In the genomic region with DNA sequence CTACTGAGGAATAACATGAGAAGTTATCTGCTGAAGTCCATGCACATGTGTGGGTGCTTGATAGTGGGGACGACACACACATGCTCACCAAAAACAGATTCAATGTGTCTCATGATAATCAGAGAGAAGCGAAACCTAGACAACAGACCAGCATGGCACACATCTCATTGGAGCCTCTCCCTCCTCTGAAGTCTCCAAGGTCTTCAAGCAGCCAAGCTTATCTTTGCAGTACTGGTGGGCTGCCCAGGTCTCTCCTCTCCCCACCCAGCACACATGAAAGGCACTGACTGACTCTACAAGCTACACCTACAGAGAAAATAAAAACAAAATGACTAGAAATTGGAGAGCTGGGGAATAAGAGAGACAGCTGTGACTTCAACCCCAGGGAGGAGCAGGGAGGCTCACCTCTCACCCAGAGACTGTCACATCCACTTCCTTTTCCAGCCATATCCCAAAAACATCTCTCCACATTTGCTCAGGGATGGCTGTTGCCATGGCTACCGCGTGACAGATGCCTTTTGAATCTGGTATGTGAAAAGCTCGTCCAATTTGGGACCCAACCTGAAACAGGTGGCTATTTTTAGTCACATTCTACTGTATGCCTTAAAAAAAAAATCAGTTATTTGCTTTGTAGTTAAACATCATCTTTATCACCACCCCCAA, we compare ENCODE assay signal across 12 mouse cellular contexts.
DNase-seq lines count a peak whose midpoint lies in the region; ATAC-seq and TF ChIP-seq lines count a peak whose summit lies in the region.
"Had no signal": no experiment of that assay in that cellular context is flagged by ENCODE, and none has a peak within 500 bp of the region (broad histone marks: within the 10 kb centered on the region; RNA-seq: fewer than 3 reads in every experiment).

No protein-coding gene starts in this region.

- no peak overlapping the region for H3K4me3 ChIP-seq in liver, embryonic 14.5 days (ENCODE audit: insufficient read depth in 1 of 2, low read depth in 2 of 2, low read length in 2 of 2)
- H3K4me3 ChIP-seq in liver, embryonic 11.5 days (ENCODE audit: low read depth, low read length), result no peak overlapping the region
- H3K4me3 ChIP-seq: embryonic facial prominence, embryonic 12.5 days had no signal

- no peaks in the 10 kb centered on the region for H3K36me3 ChIP-seq in liver, embryonic 14.5 days (replicated peaks; ENCODE audit: control insufficient read depth, insufficient read depth, low read depth)
- no peaks in the 10 kb centered on the region for H3K36me3 ChIP-seq in liver, embryonic 11.5 days (ENCODE audit: control insufficient read depth, insufficient read depth, low read length)
- H3K36me3 ChIP-seq: embryonic facial prominence, embryonic 12.5 days had no signal

- no peaks in the 10 kb centered on the region for H3K27me3 ChIP-seq in liver, embryonic 14.5 days (ENCODE audit: control insufficient read depth, insufficient read depth, low read length)
- H3K27me3 ChIP-seq in liver, embryonic 11.5 days (replicated peaks; ENCODE audit: control insufficient read depth, insufficient read depth, low read length), result no peaks in the 10 kb centered on the region
- H3K27me3 ChIP-seq: embryonic facial prominence, embryonic 12.5 days had no signal

- intact Hi-C loops in left cerebral cortex, postnatal 10 days (cut with DNase I), result no loop called here

- H3K4me1 ChIP-seq in liver, embryonic 14.5 days (replicated peaks; ENCODE audit: control insufficient read depth in 2 of 2, insufficient read depth in 2 of 2, low read length in 1 of 2), result no peaks in the 10 kb centered on the region
- no peaks in the 10 kb centered on the region for H3K4me1 ChIP-seq in liver, embryonic 11.5 days (replicated peaks; ENCODE audit: control insufficient read depth, insufficient read depth, low read length)
- H3K4me1 ChIP-seq: embryonic facial prominence, embryonic 12.5 days had no signal

- no peak for DNase-seq in liver, embryonic 14.5 days (ENCODE audit: low read depth in 3 of 3, low spot score in 3 of 3)
- no peak for DNase-seq in liver, embryonic 11.5 days (ENCODE audit: low spot score)
- DNase-seq in layer of hippocampus, adult 11-12 months (ENCODE audit: low spot score), result peak; percentile 56
- DNase-seq in left cerebral cortex, postnatal 10 days (ENCODE audit: extremely low spot score in 1 of 2, low spot score in 2 of 2), result peak; percentile 46 to 50
- DNase-seq in right cerebral cortex, postnatal 36 days (ENCODE audit: low spot score in 2 of 2), result peak; percentile 23 to 30
- no peak for DNase-seq in T-cell, adult 2 months (ENCODE audit: low spot score)
- DNase-seq: cerebellum, adult 11-12 months; gastrocnemius, postnatal 25 days; heart, postnatal 10 days; kidney, adult 8-10 months had no signal

- H3K4me2 ChIP-seq in liver, embryonic 14.5 days (ENCODE audit: low read depth), result no peak overlapping the region
- H3K4me2 ChIP-seq in liver, embryonic 11.5 days, result no peak overlapping the region
- H3K4me2 ChIP-seq: embryonic facial prominence, embryonic 12.5 days had no signal

- no peak for TF ChIP-seq EP300 in liver, embryonic 14.5 days (IDR thresholded peaks at IDR 0.05; ENCODE audit: low read depth)

- ATAC-seq in liver, embryonic 14.5 days (ENCODE audit: insufficient read depth), result 0 out of 2 replicates have a peak, but pooled peaks have one; percentile 26
- ATAC-seq in liver, embryonic 11.5 days (replicated peaks; ENCODE audit: low FRiP score), result no peak; the same call in 1 of the 2 replicates
- no peak for ATAC-seq in erythroid progenitor cell, adult 5-6 weeks (replicated peaks; ENCODE audit: low FRiP score, poor library complexity, severe bottlenecking)

- H3K9ac ChIP-seq in liver, embryonic 14.5 days (replicated peaks), result no peak overlapping the region
- H3K9ac ChIP-seq in liver, embryonic 11.5 days (ENCODE audit: low read depth, low read length), result no peak overlapping the region
- H3K9ac ChIP-seq: embryonic facial prominence, embryonic 12.5 days had no signal

- H3K27ac ChIP-seq in liver, embryonic 14.5 days, result no peak overlapping the region
- no peak overlapping the region for H3K27ac ChIP-seq in liver, embryonic 11.5 days (ENCODE audit: low read depth, low read length)
- H3K27ac ChIP-seq: embryonic facial prominence, embryonic 12.5 days had no signal

- no peaks in the 10 kb centered on the region for H3K9me3 ChIP-seq in liver, embryonic 14.5 days (ENCODE audit: control insufficient read depth, low read length)
- H3K9me3 ChIP-seq in liver, embryonic 11.5 days (ENCODE audit: control insufficient read depth, low read length), result no peaks in the 10 kb centered on the region
- H3K9me3 ChIP-seq: embryonic facial prominence, embryonic 12.5 days had no signal

- no peak for TF ChIP-seq CTCF in liver, embryonic 14.5 days (IDR thresholded peaks at IDR 0.05; ENCODE audit: low read depth)

- WGBS in liver, embryonic 14.5 days (ENCODE audit: insufficient replicate concordance), result 47% methylated on average over 5 of the region's 5 CpGs
- 72% methylated on average over 5 of the region's 5 CpGs for WGBS in liver, embryonic 11.5 days

Comparison
In these comparisons a context has a peak if more than half of its experiments do, and no peak if none do; other contexts are left out.
1. DNase-seq: peak in layer of hippocampus, adult 11-12 months (single experiment), left cerebral cortex, postnatal 10 days (2 of 2) and right cerebral cortex, postnatal 36 days (2 of 2); none in liver, embryonic 14.5 days (0 of 3), liver, embryonic 11.5 days (single experiment) and T-cell, adult 2 months (single experiment).